In the genomic region with DNA sequence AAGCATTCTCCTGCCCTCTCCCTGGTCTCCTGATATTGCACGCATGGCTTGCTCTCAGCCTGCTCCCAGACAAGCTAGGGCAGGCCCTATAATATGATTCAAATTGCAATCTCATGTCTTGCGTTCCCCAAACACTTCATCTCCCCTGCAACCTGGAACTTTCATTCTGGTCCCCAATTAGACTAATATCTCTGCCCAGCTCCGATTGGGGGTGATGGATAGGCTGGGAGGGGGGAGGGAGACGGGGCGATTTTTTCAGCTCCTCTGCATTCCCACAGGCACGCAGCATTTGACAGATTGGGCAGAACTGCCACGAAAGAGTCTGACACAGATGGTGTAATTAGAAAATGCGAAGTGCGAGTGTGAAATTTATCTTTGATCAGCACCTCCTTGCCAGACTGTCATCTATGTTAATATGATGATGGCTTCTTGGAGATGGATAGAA, we compare ENCODE assay signal across 13 mouse cellular contexts.
DNase-seq lines count a peak whose midpoint lies in the region; ATAC-seq and TF ChIP-seq lines count a peak whose summit lies in the region.
"Had no signal": no experiment of that assay in that cellular context is flagged by ENCODE, and none has a peak within 500 bp of the region (broad histone marks: within the 10 kb centered on the region; RNA-seq: fewer than 3 reads in every experiment).

No protein-coding gene starts in this region.

- DNase-seq in embryonic facial prominence, embryonic 14.5 days (ENCODE audit: low spot score): peak; percentile 26
- no peak for DNase-seq in embryonic facial prominence, embryonic 10.5 days (ENCODE audit: low spot score)
- DNase-seq in brain, embryonic 18.5 days (ENCODE audit: low read depth, low spot score): peak; percentile 66
- DNase-seq in hindbrain, embryonic 14.5 days (ENCODE audit: low spot score): peak; percentile 59
- DNase-seq in midbrain, postnatal 0 days (ENCODE audit: low spot score): peak; percentile 57
- DNase-seq in urinary bladder, postnatal 4 days (ENCODE audit: low spot score in 2 of 2): no peak
- no peak for DNase-seq in gastrocnemius, postnatal 25 days
- DNase-seq in gastrocnemius, postnatal 4 days (ENCODE audit: low spot score in 2 of 2): no peak
- DNase-seq: adrenal gland, postnatal 10 days; B cell, adult 2 months; cerebellum, postnatal 36 days had no signal

- no peaks in the 10 kb centered on the region for H3K27me3 ChIP-seq in embryonic facial prominence, embryonic 14.5 days (replicated peaks; ENCODE audit: control insufficient read depth, insufficient read depth, low read length)
- no peaks in the 10 kb centered on the region for H3K27me3 ChIP-seq in embryonic facial prominence, embryonic 10.5 days (replicated peaks; ENCODE audit: low read depth, poor library complexity, severe bottlenecking)
- H3K27me3 ChIP-seq in hindbrain, embryonic 14.5 days (ENCODE audit: control insufficient read depth, insufficient read depth, low read length): no peaks in the 10 kb centered on the region
- no peaks in the 10 kb centered on the region for H3K27me3 ChIP-seq in midbrain, postnatal 0 days (ENCODE audit: insufficient read depth, low read length)
- H3K27me3 ChIP-seq: heart, embryonic 12.5 days had no signal

- H3K4me3 ChIP-seq in embryonic facial prominence, embryonic 14.5 days (ENCODE audit: low read depth, low read length): no peak overlapping the region
- no peak overlapping the region for H3K4me3 ChIP-seq in embryonic facial prominence, embryonic 10.5 days
- H3K4me3 ChIP-seq in hindbrain, embryonic 14.5 days (replicated peaks; ENCODE audit: low read length): no peak overlapping the region
- H3K4me3 ChIP-seq in midbrain, postnatal 0 days (ENCODE audit: low read depth, low read length): no peak overlapping the region; the same call in 1 of the 2 replicates
- H3K4me3 ChIP-seq: heart, embryonic 12.5 days had no signal

- no peaks in the 10 kb centered on the region for H3K9me3 ChIP-seq in embryonic facial prominence, embryonic 14.5 days (ENCODE audit: control insufficient read depth, low read length)
- no peaks in the 10 kb centered on the region for H3K9me3 ChIP-seq in embryonic facial prominence, embryonic 10.5 days
- H3K9me3 ChIP-seq in hindbrain, embryonic 14.5 days (ENCODE audit: control insufficient read depth, low read length): no peaks in the 10 kb centered on the region
- no peaks in the 10 kb centered on the region for H3K9me3 ChIP-seq in midbrain, postnatal 0 days (ENCODE audit: low read length)
- H3K9me3 ChIP-seq: heart, embryonic 12.5 days had no signal

- H3K4me1 ChIP-seq in embryonic facial prominence, embryonic 14.5 days (ENCODE audit: control insufficient read depth, insufficient read depth, low read length): peaks cover 10% of the 10 kb centered on the region; the same call in 1 of the 2 replicates
- H3K4me1 ChIP-seq in embryonic facial prominence, embryonic 10.5 days: peaks cover 14% of the 10 kb centered on the region
- peaks cover 42% of the 10 kb centered on the region for H3K4me1 ChIP-seq in hindbrain, embryonic 14.5 days (replicated peaks; ENCODE audit: control insufficient read depth, insufficient read depth, low read length)
- 0 out of 2 replicates have a peak, but pooled peaks cover 6% of the 10 kb centered on the region for H3K4me1 ChIP-seq in midbrain, postnatal 0 days (ENCODE audit: insufficient read depth, low read length)
- H3K4me1 ChIP-seq: heart, embryonic 12.5 days had no signal

- no peak overlapping the region for H3K9ac ChIP-seq in embryonic facial prominence, embryonic 14.5 days (ENCODE audit: low read depth, low read length)
- 0 out of 2 replicates have a peak overlapping the region, but pooled peaks have one; percentile 28 for H3K9ac ChIP-seq in hindbrain, embryonic 14.5 days
- H3K9ac ChIP-seq in midbrain, postnatal 0 days (replicated peaks; ENCODE audit: low read length, poor library complexity, severe bottlenecking): no peak overlapping the region; the same call in 1 of the 2 replicates
- H3K9ac ChIP-seq: heart, embryonic 12.5 days; liver, embryonic 14.5 days had no signal

- no peak for ATAC-seq in embryonic facial prominence, embryonic 14.5 days (ENCODE audit: low read depth)
- ATAC-seq in hindbrain, embryonic 14.5 days (ENCODE audit: low FRiP score): peak; percentile 67
- ATAC-seq in midbrain, postnatal 0 days (ENCODE audit: low FRiP score): peak; percentile 53

- no peak overlapping the region for H3K4me2 ChIP-seq in embryonic facial prominence, embryonic 14.5 days (ENCODE audit: low read depth, low read length)
- peak overlapping the region; percentile 28 for H3K4me2 ChIP-seq in hindbrain, embryonic 14.5 days (replicated peaks)
- peak overlapping the region; percentile 32; the same call in 1 of the 2 replicates for H3K4me2 ChIP-seq in midbrain, postnatal 0 days (ENCODE audit: low read depth, low read length, poor library complexity, severe bottlenecking)
- H3K4me2 ChIP-seq: heart, embryonic 12.5 days had no signal

- H3K36me3 ChIP-seq in embryonic facial prominence, embryonic 14.5 days (ENCODE audit: control insufficient read depth, insufficient read depth, low read length): no peaks in the 10 kb centered on the region
- H3K36me3 ChIP-seq in embryonic facial prominence, embryonic 10.5 days (replicated peaks): no peaks in the 10 kb centered on the region
- H3K36me3 ChIP-seq in hindbrain, embryonic 14.5 days (replicated peaks; ENCODE audit: control insufficient read depth, insufficient read depth): no peaks in the 10 kb centered on the region
- no peaks in the 10 kb centered on the region for H3K36me3 ChIP-seq in midbrain, postnatal 0 days (ENCODE audit: insufficient read depth, low read length)
- H3K36me3 ChIP-seq: heart, embryonic 12.5 days had no signal

- TF ChIP-seq CTCF in midbrain, postnatal 0 days (IDR thresholded peaks at IDR 0.05): no peak

- no peak overlapping the region for H3K27ac ChIP-seq in embryonic facial prominence, embryonic 14.5 days (replicated peaks; ENCODE audit: low read depth, low read length)
- H3K27ac ChIP-seq in embryonic facial prominence, embryonic 10.5 days (replicated peaks): no peak overlapping the region
- peak overlapping the region; percentile 87 for H3K27ac ChIP-seq in hindbrain, embryonic 14.5 days
- H3K27ac ChIP-seq in midbrain, postnatal 0 days (ENCODE audit: low read depth, low read length): peak overlapping the region; percentile 55; the same call in 1 of the 2 replicates
- H3K27ac ChIP-seq: liver, embryonic 14.5 days had no signal

- WGBS in embryonic facial prominence, embryonic 14.5 days: 44% methylated on average over 9 of the region's 9 CpGs
- WGBS in embryonic facial prominence, embryonic 10.5 days: 59% methylated on average over 9 of the region's 9 CpGs
- WGBS in hindbrain, embryonic 14.5 days: 12% methylated on average over 9 of the region's 9 CpGs
- 20% methylated on average over 9 of the region's 9 CpGs for WGBS in midbrain, postnatal 0 days

Comparison
In these comparisons a context has a peak if more than half of its experiments do, and no peak if none do; other contexts are left out.
1. DNase-seq: peak in embryonic facial prominence, embryonic 14.5 days (single experiment), brain, embryonic 18.5 days (single experiment), hindbrain, embryonic 14.5 days (single experiment) and midbrain, postnatal 0 days (single experiment); none in embryonic facial prominence, embryonic 10.5 days (single experiment), urinary bladder, postnatal 4 days (0 of 2), gastrocnemius, postnatal 25 days (single experiment) and gastrocnemius, postnatal 4 days (0 of 2).
2. H3K27ac ChIP-seq: peak in hindbrain, embryonic 14.5 days (single experiment) and midbrain, postnatal 0 days (single experiment); none in embryonic facial prominence, embryonic 14.5 days (single experiment) and embryonic facial prominence, embryonic 10.5 days (single experiment).